Mouse (Mus musculus) neutrophil, adult 5-6 weeks (primary cell): ENCODE results near the gene Ppm1k. TPM values are rescaled to one million over a fixed set of nuclear protein-coding genes. Genes with fewer than 3 reads are reported as not detected.
"Not testable (repeated sequence)": the region's sequence is repeated elsewhere in the genome, so short reads cannot be mapped to it uniquely, and the experiment has no call there.

ENCODE experiments used
- ATAC-seq: fragments of 151-379, 151-347 bp; 2 replicates; pipeline ENCODE4 v1.8.0; 2017; ENCODE audit warnings: mild to moderate bottlenecking, moderate TSS enrichment; ENCODE audit not compliant: insufficient number of reproducible peaks, poor library complexity, low FRiP score, severe bottlenecking; ENCODE audit errors: extremely low read depth
- total RNA-seq: library from RNA; stranded (forward); fragments of 200-1000 nt; gene quantifications from 2 replicates; pipeline ENCODE4 v1.2.3, GENCODE M21; 2017

Gene Ppm1k
- total RNA-seq: 44.7 and 94.0 TPM in 2 replicates

DNA sequence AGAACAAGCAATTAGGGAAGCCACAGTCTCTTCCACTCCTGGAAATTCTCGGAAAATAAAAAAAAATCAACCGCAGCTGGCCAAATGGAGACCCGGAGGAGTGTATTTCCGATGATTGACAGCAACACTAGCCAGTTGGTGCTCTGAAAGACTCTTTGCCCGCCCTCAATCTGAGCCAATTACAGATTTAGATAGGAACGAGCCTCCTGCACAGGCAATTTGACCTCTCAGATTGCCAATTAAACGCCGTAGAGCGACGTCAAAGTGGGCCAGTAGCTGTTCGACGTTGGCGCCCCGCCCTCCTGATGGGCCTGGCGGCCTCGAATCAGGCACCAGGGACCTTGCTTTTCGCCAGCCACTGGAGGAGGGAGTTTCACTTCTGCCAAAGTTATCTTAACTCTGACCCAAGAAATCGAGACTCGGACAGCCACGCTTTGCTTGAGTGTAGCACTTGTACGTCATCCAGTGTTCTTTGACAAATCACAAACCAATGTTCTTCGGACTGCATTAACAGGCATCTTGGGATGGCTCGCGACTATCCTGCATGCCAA is at the start of gene Ppm1k:
Ppm1k (minus strand) TSS at position 83 of the 551 bp plus-strand sequence.
- ATAC-seq: peak; percentile 97

DNA sequence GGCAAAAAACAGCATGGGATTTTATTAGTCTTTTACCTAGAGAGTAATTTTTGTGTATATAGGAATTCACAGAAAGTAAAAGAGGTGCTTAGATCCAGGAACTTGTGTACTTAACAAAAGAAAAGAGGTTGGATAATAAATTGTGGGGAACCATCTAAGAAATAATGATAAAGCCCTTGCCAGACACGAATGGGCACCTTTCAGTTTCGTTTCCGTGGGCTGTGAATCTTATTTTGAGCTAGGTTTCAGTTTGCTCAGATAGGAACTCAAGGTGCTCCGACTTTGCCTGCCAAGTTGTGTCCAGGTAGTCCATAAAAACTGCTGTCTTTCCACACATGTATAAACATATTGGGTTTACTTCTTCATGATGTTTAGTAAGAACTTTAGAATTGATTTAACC is 47.1 kb upstream of the Ppm1k start:
- peak; percentile 74; the same call in 1 of the 2 replicates for ATAC-seq

DNA sequence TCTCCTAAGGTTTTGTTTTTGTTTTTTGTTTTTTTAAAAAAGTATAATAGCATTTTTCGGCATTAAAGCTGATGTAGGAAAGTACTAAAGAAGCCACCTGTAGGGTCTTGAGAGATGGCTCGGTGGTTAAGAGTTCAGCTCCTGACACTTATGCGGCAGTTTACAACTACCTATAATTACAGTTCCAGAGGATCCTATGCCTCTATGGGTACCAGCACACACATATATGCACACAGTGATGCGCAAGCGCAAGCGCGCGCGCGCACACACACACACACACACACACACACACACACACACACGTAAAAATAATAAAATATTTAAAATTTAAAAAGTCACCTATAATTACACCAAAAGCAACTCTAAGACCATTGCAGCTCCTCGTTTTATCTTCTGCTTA is 46.3 kb upstream of the Ppm1k start:
- no peak for ATAC-seq

DNA sequence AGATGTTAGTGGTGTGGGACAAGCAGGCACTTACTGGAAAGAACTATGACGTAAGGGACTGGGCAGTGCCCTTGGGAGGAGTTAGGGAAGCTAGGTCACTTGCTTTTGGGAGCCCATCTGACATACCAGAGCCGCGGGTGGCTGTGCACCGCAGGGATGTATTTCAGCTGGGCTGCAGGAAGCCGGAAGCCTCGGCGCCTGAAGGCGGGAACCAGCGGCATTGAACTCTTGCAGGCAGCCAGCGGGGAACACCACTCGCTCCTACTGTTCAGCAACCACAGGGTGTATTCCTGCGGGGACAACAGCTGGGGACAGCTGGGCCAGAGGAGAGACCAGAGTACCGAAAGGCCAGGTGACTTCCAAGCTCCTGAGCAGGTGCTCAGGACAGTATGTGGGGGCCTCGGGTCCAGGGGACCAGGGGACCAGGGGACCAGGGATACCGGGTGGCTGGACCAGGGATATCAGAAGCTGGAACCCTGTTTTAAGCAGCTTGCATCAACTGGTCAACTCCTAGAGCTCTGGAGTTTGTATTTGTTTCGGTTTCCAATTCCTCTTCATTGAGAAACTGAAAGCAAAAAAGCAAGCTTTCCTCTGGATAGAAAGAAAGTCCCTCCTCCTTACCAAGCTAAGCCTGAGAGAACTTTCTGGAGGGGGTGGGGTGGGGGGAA is 45.7 kb upstream of the Ppm1k start, which contains the start of gene Herc6:
Herc6 (plus strand) TSS at position 120 of the 668 bp plus-strand sequence.
- peak; percentile 75 for ATAC-seq

DNA sequence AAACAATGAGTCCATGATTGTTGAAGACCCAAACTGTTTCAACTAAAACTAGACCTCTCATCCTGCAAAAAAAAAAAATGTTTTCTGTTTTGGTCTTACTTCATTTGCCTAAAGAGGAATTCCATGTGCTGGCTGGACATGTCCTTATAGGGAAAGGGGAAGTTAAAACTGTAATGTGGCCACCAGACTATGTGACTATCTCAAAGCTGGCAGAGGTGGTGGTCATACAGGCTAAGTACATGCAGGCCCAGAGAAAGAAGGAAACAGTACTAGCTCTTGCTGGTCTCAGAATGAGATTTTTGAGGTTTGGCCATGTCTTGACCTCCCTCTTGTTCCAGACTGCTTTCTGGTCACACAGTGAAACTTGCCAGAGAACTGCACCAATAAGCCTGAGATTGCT is 36.3 kb upstream of the Ppm1k start:
- ATAC-seq: no peak

DNA sequence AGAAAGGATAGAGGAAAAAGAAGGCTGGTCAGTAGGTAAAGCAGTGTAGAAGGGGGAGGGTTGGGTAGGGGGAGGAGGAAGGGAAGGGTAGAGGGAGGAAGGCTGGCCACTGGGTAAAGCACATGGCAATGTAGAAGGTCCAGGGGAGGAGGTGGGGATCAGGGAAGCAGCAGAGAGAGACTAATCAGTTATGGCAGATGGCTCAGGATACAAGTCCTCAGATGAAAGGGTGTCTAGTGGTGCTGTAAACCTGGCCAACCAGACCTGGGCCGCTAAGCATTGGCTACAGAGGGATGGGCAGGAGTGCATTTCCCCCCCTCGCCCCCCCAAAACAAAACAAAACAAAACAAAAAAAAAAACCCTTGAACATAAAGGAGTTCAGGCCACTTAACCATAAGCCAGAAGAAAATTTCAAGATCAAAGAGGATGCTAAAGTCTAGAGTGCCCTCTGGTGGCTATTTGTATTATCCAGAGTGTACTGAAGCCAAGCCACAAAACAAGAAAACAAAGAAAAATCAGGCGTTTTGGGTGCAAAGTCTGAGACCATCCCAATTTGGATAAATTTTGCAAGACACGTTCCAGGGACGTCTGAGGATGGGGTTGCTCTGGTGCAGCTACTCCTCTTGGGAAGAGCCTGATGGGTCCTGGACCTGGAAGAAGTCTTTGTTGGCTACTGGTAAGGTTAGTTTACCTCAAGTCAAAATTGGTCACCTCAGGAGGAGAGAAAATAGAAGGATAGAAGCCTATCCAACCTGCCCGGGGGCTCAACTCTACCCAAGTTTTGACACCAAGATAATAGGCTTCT is 35.1 kb upstream of the Ppm1k start:
- peak; percentile 80 for ATAC-seq

DNA sequence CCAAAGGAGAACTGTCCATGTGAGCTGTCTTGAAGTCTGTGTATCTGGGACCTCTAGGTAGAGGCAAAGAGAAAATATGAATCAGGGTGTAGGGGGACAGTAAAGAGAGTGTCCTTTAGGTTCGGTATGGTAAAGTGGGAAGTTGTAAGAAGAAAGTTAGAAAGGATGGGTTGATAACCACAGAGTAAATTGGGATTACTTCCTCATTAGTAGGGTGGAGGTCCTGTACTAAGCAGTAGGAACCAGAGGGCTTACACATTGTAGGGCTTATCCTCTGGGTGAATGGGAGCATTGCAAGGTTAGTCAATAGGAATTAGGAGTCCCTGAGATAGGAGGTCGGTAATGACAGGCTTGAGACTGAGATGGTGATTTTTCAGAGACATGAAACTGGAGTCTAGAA is 32.4 kb upstream of the Ppm1k start:
- no peak for ATAC-seq

DNA sequence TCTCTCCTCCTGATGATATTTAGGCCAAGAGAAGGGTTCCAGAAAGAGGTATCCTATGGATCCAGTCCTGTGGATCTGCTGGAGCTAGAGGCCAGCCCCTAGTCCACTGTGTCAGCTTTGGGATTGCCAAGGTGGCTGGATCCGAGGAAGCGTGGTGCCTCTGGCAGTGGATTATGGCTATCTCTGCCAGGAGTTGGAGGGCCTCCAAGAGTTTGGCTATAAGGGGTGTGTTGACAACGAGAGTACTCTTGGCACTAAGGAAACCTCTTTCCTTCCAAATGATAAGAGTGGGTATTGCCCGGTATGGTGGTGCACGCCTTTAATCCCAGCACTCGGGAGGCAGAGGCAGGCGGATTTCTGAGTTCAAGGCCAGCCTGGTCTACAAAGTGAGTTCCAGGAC is 30.2 kb upstream of the Ppm1k start:
- ATAC-seq: no peak

DNA sequence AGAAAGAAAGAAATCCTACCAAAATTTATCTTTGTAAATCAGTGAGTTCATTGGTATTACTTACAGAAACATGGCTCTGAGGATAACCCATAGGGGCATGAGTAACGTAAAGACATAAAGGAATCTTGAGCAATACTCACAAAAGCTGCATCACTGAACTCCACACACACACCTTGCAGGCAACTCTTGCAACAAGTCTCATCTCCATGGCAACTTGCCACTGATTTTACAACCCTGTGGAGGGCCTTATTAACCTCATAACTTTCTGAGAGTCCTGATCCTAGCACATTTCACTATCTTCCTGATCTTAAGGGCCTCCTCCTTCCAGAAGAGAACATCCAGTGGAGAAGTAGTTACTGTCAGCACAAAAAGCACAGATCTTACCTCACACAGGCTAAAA is 28.2 kb upstream of the Ppm1k start:
- ATAC-seq: no peak

DNA sequence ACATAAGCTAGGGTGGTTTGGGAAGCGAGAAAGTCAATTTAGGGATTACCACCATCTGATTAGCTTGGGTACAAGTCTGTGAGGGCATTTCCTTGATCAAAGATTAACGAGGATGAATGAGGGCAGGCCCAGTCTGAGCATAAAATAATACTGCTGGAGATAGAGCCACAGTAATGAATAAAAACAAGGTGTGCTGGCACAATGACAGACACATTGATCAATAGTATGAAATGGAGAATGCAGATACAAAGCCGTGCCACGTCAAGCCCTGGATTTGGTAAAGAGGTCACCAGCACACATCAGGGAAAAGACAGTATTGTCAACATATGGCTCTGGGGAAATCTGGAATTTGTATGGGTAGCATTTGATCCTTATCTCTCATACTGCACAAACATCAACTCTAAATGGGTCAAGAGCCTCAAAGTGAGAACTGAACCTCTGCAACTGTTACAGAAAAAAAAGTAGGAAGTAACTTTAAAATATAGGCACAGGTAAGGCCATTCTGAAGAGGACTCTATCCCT is 22.6 kb upstream of the Ppm1k start:
- ATAC-seq: no peak

DNA sequence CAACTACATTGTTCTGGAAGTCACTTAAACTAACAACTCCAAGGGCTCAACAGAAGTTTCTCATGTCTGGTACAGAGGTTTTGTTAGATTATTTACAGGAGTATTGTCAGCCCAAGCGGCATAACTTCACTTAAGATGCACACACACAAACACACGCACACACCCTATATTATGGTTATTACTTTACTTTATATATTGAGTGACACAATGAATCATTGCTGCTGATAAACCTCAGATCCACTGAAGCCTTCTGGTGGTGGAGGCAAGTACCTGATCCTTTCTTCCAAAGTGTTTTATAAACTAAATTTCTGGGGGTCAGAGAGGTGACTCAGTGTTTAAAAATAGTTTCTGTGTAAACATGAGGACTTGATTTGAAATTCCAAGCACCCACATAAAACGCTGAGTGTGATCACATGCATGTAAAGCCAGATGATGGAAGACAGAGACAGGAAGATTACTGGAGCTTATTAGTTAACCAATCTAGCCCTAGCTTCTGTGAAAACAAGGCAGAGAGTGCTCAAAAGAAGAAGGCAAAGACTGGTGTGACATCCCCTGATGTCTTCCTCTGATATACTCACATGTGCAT is 16.0 kb upstream of the Ppm1k start:
- ATAC-seq: no peak

DNA sequence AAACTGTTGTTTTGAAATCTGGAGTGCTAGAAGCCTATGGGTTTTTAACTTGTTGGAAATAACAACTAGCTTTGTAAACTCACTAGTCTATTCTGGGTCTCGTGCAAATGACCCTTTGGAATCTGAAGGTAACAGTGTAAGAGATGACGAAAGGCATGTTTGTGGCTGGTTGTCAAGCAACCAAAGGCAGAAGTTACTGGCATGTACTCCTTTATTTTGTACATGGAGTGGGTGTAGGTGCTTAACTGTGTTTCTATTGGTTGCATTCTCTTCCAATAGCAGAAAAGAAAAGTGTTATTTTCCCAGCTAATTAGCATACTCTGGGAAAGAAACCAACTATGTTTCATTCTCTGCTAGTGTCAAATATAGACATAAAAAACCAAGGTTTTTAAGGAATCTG is 9.6 kb upstream of the Ppm1k start:
- ATAC-seq: no peak

DNA sequence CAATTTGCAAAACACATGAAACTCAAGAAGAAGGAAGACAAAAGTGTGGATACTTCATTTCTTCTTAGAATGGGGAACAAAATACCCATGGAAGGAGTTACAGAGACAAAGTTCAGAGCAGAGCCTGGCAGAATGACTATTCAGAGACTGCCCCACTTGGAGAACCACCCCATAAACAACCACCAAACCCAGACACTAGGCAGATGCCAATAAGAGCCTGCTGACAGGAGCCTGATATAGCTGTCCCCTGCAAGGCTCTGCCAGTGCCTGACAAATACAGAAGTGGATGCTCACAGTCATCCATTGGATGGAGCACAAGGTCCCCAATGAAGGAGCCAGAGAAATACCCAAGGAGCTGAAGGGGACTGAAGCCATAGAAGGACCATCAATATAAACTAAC is 8.3 kb upstream of the Ppm1k start:
- ATAC-seq: not testable (repeated sequence)

DNA sequence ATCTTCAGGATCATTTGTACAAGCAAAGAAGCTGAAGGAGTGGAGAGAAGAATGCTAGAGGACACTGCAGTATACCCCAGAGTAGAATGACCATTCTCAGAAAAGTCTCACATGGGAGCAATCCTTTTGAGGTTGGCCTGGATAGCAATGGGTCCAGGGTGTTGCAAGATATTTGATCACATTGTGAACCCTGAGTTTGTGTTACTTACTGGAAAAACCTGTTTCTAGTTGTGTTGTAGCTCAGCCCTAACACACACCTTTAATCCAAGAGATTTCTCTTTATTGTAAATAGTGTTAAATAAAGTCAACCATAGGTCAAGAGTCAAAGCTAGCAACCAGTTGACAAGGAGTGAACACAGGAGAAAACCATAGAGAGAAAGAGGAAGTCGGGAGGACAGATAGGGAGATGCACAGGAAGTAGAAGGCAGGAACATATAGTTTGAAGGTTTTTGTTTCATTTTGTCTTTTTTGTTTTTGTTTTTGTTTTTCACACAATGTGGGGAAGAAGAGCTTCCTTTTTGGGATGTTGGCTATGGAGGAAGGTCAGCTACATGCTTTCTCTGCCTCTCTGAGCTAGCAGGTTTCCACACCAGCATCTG is 6.6 kb upstream of the Ppm1k start:
- ATAC-seq: 0 out of 2 replicates have a peak, but pooled peaks have one; percentile 33

DNA sequence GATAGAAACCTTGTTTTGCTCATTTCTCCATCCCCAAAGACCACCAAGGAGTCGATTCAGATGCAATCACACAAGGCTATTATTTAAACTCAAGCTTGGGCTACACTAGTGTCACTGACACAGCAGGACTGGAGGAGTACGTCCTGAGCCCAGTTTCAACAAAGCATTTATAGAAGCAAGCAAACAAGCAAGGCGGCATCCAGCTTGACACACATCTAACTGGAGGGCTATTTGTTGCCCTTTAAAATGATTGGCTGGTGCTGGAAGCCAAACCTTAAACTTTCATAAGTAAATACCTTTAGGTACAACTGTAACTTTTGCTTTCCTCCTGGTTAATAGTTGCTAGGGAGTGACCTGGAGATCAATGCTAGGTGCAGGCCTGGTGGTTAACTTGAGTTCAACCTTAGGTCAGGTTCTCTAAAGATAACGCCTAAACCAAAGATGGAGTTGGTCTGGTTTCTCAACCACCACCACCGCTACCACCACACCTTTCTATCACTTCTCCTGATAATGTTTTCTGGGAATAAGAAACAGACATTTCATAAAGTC is 5.8 kb upstream of the Ppm1k start:
- no peak for ATAC-seq

DNA sequence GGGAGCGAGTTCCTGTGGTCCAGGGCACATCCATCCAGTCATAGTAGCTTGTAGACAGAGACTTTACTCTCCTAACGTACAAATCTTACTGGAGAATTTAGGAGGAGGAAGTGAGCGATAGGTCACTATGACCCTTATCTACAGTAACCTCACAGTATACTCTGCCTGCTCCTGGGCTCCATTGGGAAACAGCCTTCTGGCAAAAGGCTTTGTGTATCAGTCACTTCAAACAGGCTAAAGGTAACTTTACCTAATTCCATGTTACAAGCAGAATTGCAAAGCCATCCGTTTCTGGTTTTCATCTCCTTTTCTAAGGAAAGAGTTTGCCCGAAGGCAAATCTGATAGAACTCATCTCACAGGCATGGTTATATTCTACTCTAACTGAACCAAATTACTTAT is 2.6 kb upstream of the Ppm1k start:
- no peak for ATAC-seq

DNA sequence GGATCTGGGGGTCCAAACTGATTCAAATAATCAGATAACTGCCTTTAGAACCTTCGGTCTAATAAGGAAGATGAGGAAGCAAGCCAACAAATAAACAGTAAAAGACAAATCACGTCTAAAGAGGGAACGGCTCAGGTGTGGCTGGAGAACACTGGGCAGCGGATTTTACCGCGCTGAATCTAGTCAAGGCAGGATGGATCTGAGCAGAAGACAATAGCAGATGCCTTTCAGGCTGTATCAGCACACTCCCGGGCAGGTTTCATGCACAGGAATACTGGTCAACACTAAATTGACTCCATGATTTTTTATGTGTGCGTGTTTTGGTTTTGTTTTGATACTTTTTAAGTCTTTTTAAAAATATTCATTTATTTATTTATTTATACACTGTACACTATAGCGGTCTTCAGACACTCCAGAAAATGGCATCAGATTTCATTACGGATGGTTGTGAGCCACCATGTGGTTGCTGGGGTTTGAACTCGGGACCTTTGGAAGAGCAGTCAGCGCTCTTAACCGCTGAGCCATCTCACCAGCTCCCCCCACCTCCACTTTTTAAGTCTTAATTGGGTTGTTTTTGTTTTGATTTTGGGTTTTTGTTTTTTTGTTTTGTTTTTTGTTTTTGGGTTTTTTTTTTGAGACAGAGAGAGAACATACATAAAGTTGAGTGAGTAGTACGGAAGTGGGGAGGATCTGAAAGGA is 852 bp upstream of the Ppm1k start:
- ATAC-seq: no peak

DNA sequence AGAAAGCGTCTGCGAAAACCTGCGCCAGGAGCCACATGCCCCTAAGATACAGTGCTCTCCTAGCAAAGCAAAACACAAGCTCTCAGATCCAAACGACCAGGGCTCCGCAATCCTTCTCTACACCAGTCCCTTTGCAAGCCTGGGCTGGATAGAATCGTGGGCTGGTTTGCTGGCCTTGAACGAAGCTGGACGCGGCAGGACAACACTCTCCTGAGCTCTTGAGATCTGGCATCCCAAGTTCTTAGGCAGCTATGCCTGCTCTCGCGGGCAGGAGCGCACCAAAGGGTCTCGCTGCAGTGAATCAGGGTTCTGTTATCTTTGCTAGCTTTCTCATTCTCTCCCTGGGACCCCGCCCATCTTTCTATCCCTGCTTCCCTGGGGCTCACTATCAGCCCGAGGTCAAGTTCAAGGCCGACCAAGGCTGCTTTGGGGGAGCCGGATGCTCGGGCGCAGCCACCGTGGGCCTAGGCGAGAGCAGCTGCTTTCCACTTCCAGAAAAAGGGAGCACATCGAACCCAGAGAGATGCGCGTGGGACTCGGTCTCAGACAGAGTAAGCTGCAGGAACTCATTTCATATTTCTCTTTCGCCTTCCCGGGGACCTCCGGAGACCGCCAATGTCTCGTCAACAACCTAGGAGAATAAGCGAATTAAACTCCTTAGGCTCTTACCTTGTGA is 519 bp downstream of the Ppm1k start:
- ATAC-seq: no peak
